Mouse (Mus musculus) stomach, embryonic 15.5 days (tissue): ENCODE results near the gene Prkn. TPM values are rescaled to one million over a fixed set of nuclear protein-coding genes. Genes with fewer than 3 reads are reported as not detected.

ENCODE experiments used
- ATAC-seq: fragments of 200-750 bp; cut with Nextera tagmentation; 2 replicates; pipeline ENCODE4 v1.8.0; 2017; ENCODE audit warnings: low read depth, moderate number of reproducible peaks, moderate TSS enrichment; ENCODE audit not compliant: insufficient read depth, low FRiP score
- H3K27ac ChIP-seq: fragments of 300-500 bp; sonication (generic); 2 replicates; pipeline ENCODE4 v1.5.1; 2015; ENCODE audit warnings: mild to moderate bottlenecking, inconsistent platforms
- H3K27me3 ChIP-seq: fragments of 300-500 bp; sonication (generic); replicated peaks from 2 replicates; pipeline ENCODE4 v1.6.1; 2015; ENCODE audit warnings: inconsistent platforms
- H3K36me3 ChIP-seq: fragments of 300-500 bp; sonication (generic); 2 replicates; pipeline ENCODE4 v1.6.1; 2015; ENCODE audit warnings: inconsistent platforms
- H3K4me1 ChIP-seq: fragments of 300-500 bp; sonication (generic); 2 replicates; pipeline ENCODE4 v1.6.1; 2015; ENCODE audit warnings: inconsistent platforms
- H3K4me2 ChIP-seq: fragments of 300-500 bp; sonication (generic); 2 replicates; pipeline ENCODE4 v1.6.1; 2015; ENCODE audit warnings: mild to moderate bottlenecking, inconsistent platforms
- H3K4me3 ChIP-seq: fragments of 300-500 bp; sonication (generic); replicated peaks from 2 replicates; pipeline ENCODE4 v1.5.1; 2015; ENCODE audit warnings: inconsistent platforms
- H3K9ac ChIP-seq: fragments of 300-500 bp; sonication (generic); 2 replicates; pipeline ENCODE4 v1.6.1; 2015; ENCODE audit warnings: inconsistent platforms
- H3K9me3 ChIP-seq: fragments of 300-500 bp; sonication (generic); 2 replicates; pipeline ENCODE4 v1.6.1; 2016; ENCODE audit warnings: inconsistent platforms
- WGBS: fragments of 180-500 bp; shearing (Covaris S2); methylation state at CpG from one replicate; pipeline ENCODE4 v1.1.7; 2015; 5-methylcytosine and 5-hydroxymethylcytosine counted together
- polyA plus RNA-seq: library from polyadenylated mRNA; unstranded; fragments of >200 nt; fragmentation: Nextera tagmentation; extraction: Ambion mirVana; gene quantifications from 2 replicates; pipeline ENCODE4 v1.2.1, GENCODE M21; 2015

The Prkn gene
- polyA plus RNA-seq, 1 experiment from 2014 or later: 2.0 TPM

DNA sequence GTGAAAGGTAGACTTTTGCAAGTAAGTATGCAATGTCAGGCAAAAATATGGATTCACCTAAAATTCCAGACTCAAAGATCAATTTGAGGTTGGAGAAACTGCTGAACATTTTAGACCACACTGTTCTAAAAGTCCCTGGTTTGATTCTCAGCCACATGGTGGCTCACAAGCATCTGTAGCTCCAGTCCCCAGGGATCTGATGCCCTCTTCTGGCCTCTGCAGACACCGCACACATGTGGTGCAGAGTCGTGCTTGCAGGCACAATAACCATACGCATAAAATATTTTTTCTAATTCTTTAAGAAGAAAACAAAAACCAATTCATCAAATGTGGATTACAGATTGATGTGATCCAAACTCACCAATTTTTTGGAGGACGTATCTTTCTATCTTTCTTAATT lies 189.2 kb downstream of the Prkn start:
- no peak overlapping the region for H3K27ac ChIP-seq
- ATAC-seq: no peak
- 95% methylated on average over 4 of the region's 4 CpGs for WGBS
- no peaks in the 10 kb centered on the region for H3K4me1 ChIP-seq
- H3K9me3 ChIP-seq: no peaks in the 10 kb centered on the region
- H3K4me3 ChIP-seq: no peak overlapping the region
- no peak overlapping the region for H3K9ac ChIP-seq
- no peak overlapping the region for H3K4me2 ChIP-seq
- H3K36me3 ChIP-seq: no peaks in the 10 kb centered on the region
- H3K27me3 ChIP-seq: no peaks in the 10 kb centered on the region

DNA sequence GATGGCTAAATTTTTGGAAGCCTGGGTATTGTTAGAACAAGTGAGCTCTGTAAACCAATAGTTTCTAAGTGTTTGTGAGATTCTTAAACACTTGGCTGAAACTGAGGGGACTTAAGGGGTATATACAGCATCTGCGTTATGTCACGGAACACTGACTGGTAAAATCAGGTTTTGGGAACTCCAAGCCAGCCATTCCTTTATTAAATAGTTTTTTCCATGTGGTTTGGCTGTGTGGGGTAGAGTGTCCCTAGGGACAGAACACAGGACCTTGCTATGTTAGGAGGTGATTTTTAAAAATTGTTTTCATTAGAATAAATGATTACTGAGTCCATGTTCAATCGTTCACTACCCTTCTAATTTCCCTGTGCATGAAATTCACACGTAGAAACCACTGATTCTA lies 190.8 kb downstream of the Prkn start:
- no peak overlapping the region for H3K4me3 ChIP-seq
- H3K9ac ChIP-seq: no peak overlapping the region
- H3K27ac ChIP-seq: no peak overlapping the region
- H3K4me1 ChIP-seq: no peaks in the 10 kb centered on the region
- H3K4me2 ChIP-seq: no peak overlapping the region
- H3K36me3 ChIP-seq: no peaks in the 10 kb centered on the region
- no peaks in the 10 kb centered on the region for H3K9me3 ChIP-seq
- WGBS: 60% methylated on average over 4 of the region's 4 CpGs
- H3K27me3 ChIP-seq: no peaks in the 10 kb centered on the region
- no peak for ATAC-seq

DNA sequence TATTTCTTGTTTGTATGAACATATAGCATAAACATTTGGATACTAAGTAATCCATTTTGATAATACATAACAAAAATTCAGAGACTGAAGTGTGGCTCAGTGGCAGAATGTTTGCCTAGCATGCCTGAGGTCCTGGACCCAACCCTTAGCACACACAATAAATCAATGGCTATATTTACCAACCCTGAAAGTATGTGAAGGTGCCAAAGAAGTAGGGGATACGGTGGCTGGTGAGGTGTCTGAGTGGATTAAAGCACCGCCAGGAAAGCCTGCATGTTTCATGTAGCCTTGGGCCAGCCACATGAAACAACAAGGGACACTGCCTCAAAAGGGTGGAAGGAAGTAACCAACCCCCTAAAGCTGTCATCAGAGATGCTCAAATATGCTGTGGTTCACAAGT lies 192.2 kb downstream of the Prkn start:
- H3K4me1 ChIP-seq: no peaks in the 10 kb centered on the region
- peak; percentile 90 for ATAC-seq
- H3K9ac ChIP-seq: no peak overlapping the region
- WGBS: 59% methylated on average over 2 of the region's 2 CpGs
- H3K27ac ChIP-seq: no peak overlapping the region
- no peaks in the 10 kb centered on the region for H3K36me3 ChIP-seq
- no peaks in the 10 kb centered on the region for H3K9me3 ChIP-seq
- H3K27me3 ChIP-seq: no peaks in the 10 kb centered on the region
- H3K4me2 ChIP-seq: no peak overlapping the region
- no peak overlapping the region for H3K4me3 ChIP-seq

DNA sequence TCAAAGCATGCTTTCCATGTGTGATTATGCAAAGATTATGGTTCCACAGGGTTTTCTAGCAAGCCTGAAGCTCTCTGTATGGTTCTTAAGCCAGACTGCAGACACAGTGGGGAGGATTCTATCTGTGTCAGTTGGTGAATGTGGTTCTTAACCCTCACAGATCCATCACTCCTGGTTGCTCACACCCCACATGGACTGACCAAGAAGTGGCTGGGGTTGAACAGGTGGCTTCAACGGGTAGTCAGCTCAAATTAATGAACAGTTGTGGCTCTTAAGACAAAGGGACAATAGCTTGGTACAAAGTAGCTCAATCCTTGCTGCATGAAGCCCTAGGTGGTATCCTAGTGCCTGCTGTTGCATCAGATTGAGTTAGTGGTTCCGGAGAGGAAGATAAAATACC lies 193.4 kb downstream of the Prkn start:
- Histone ChIP-seq H3K4me3 (no peak overlapping the region), H3K9me3 (no peaks in the 10 kb centered on the region), H3K4me1 (no peaks in the 10 kb centered on the region), H3K4me2 (no peak overlapping the region), H3K9ac (no peak overlapping the region), H3K27me3 (no peaks in the 10 kb centered on the region), H3K36me3 (no peaks in the 10 kb centered on the region), H3K27ac (no peak overlapping the region)
- ATAC-seq: no peak
- WGBS: 69% methylated on average over 2 of the region's 2 CpGs

DNA sequence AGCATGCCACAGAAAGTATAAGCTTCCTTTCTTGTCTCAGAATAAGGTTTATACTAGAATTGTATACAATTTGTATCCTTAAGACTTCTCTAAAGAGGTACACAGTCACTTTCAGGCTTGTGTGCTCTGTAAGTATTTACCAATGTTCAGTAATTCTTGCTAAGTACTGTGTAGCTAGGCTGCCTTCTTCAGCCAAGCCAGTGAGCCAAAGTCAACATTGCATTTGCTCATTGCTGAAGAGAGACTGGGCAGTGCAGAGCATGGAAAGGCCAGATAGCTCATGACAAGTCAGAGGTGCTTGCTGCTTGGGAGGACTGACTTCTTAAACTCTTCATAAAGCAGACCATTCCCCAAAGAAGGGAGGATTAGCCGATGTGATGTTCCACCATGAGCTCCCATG lies 198.1 kb downstream of the Prkn start:
- no peak overlapping the region for H3K4me2 ChIP-seq
- H3K9ac ChIP-seq: no peak overlapping the region
- no peak overlapping the region for H3K27ac ChIP-seq
- H3K36me3 ChIP-seq: no peaks in the 10 kb centered on the region
- ATAC-seq: peak; percentile 50; the same call in 1 of the 2 replicates
- H3K9me3 ChIP-seq: no peaks in the 10 kb centered on the region
- H3K27me3 ChIP-seq: no peaks in the 10 kb centered on the region
- WGBS: 93% methylated on average over 1 of the region's 1 CpGs
- no peak overlapping the region for H3K4me3 ChIP-seq
- H3K4me1 ChIP-seq: no peaks in the 10 kb centered on the region

DNA sequence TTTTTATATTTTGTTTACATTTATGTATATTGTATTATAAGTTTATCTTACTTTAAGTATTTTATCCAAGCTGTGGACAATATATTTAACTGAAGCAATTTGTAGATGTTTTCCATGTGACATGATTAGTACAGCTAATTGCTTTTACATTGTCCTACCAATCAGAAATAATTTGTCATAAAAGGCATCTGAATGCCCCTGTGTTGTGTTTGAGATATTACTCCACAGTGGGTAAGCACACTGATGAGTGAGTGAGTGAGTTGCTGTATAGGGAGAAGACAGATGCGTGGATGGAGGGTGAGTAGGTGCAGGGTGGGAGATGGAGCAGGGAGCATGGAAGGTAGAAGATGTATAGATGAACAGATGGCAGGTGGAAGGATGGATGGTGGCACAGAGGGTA lies 218.8 kb downstream of the Prkn start:
- Histone ChIP-seq H3K4me2 (no peak overlapping the region), H3K27me3 (no peaks in the 10 kb centered on the region), H3K9ac (no peak overlapping the region), H3K4me3 (no peak overlapping the region), H3K27ac (no peak overlapping the region), H3K4me1 (no peaks in the 10 kb centered on the region), H3K9me3 (no peaks in the 10 kb centered on the region), H3K36me3 (no peaks in the 10 kb centered on the region)
- WGBS: 85% methylated on average over 1 of the region's 1 CpGs
- no peak for ATAC-seq

DNA sequence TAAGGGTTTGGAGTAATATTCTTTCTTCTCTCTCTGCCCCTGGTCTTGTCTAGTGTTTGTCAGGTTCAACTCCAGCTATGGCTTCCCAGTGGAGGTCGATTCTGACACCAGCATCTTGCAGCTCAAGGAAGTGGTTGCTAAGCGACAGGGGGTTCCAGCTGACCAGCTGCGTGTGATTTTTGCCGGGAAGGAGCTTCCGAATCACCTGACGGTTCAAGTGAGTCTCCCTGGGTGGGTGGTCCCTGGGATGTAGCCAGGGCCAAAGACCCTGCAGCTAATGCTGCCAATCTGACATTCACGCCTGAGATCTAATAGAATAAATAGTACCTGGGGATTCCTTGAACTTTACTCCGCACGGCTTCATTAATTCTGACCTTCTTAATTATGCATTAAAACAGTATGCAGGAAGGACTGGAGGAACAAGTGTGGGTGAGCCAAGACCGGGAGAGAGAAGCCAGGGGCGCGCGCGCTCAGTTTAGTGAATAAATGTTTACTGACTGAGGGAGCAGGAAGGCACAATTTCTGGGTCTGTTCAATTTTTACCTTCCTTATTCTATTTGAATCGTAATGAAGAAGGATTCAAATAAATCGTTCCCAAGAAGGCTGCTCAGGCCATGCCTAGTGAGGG lies 227.0 kb downstream of the Prkn start:
- 10% methylated on average over 16 of the region's 16 CpGs for WGBS
- ATAC-seq: peak; percentile 39
- Histone ChIP-seq H3K36me3 (no peaks in the 10 kb centered on the region), H3K4me2 (peak overlapping the region; percentile 45), H3K9me3 (no peaks in the 10 kb centered on the region), H3K4me3 (no peak overlapping the region), H3K4me1 (peaks cover 5% of the 10 kb centered on the region; the same call in 1 of the 2 replicates), H3K27me3 (no peaks in the 10 kb centered on the region), H3K27ac (no peak overlapping the region), H3K9ac (no peak overlapping the region)

DNA sequence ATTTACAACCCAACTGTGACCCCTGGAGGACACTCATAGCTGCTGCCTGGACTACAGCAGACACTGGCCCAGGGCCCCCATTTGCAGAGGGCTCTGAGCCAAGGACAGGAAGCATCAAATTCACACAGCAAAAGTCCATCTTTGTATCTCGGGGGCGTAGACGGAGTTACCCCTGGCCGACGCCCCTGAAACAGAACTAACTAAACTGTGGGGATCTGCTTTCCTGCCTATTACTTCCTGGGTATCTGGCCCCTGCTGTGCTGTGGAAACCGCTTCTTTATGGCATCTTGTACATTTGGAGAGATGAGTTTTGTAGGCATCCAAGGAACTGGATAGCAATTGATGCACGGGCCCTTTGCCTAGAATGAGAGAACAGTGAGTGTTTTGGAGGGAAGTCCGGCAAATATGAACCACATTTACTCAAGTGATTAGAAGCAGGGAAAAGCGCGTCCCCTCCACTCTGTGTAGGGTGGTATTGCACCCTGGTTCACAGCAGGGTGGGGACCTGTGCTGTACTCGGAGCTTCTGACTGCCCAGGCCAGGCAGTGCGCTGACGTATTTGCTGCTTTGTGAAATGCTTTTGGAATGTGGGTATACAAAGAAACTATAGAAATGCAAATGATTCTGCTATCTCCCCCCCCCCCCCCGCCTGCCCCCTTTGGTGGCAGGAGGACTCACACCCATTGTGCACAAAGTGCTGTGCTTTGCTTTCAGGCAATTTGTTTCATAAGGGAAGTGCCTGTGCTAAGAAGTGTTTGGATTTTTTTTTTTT lies 227.7 kb downstream of the Prkn start:
- H3K27ac ChIP-seq: no peak overlapping the region
- H3K4me3 ChIP-seq: no peak overlapping the region
- H3K36me3 ChIP-seq: no peaks in the 10 kb centered on the region
- H3K4me2 ChIP-seq: peak overlapping the region; percentile 45
- H3K27me3 ChIP-seq: no peaks in the 10 kb centered on the region
- peak; percentile 75 for ATAC-seq
- no peaks in the 10 kb centered on the region for H3K9me3 ChIP-seq
- 21% methylated on average over 14 of the region's 14 CpGs for WGBS
- H3K9ac ChIP-seq: no peak overlapping the region
- peaks cover 5% of the 10 kb centered on the region; the same call in 1 of the 2 replicates for H3K4me1 ChIP-seq

DNA sequence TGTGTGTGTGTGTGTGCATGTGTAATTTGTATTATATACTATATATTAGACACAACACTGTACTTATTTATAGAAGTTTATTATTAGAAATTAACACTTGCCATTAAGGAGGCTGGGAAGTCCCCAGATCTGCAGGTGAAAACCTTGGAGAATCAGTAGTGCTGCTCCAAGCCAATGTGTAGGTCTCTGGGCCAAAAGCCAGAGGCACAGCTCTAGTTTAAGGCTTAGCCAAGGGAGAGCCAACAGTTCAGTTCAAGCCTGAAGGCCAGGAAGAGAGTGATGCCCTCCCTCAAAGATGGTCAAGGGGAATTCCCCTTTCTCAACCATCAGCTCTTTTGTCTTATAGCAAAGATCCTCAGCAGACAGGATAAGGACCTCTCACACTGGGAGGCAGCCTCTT lies 230.8 kb downstream of the Prkn start:
- Histone ChIP-seq H3K9ac (no peak overlapping the region), H3K27ac (no peak overlapping the region), H3K4me1 (peaks cover 5% of the 10 kb centered on the region; the same call in 1 of the 2 replicates), H3K4me3 (no peak overlapping the region), H3K4me2 (no peak overlapping the region), H3K9me3 (no peaks in the 10 kb centered on the region), H3K36me3 (no peaks in the 10 kb centered on the region), H3K27me3 (no peaks in the 10 kb centered on the region)
- ATAC-seq: no peak

DNA sequence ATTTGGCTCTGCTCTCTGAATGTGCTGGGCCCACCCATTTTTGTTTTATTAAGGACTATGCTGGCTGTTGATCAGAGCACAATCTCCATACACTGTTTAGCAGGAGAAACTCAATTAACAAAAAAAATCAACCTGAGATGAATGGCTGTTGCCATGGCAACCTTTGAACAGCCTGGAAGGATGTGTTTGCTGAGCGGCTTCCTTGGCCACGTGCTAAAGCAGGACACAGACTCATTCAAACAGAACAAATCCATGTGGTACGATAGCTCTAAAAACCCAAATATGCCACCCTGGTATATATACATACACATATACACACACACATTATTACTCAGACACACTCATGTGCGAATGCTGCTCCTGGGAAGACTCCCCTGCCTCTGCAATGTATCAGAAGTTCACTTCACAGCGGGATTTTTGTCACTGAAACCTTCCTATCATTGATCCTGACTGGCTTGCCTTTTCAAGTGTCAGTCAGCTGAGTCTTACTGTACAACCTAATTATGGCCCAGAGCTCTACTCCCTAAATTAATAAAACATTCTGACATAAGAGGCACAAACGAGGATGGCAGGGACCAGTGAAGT lies 236.2 kb downstream of the Prkn start:
- Histone ChIP-seq H3K27ac (no peak overlapping the region), H3K4me3 (no peak overlapping the region), H3K4me1 (no peaks in the 10 kb centered on the region), H3K9me3 (no peaks in the 10 kb centered on the region), H3K9ac (no peak overlapping the region), H3K27me3 (no peaks in the 10 kb centered on the region), H3K4me2 (no peak overlapping the region), H3K36me3 (no peaks in the 10 kb centered on the region)
- no peak for ATAC-seq
- WGBS: 52% methylated on average over 6 of the region's 6 CpGs

DNA sequence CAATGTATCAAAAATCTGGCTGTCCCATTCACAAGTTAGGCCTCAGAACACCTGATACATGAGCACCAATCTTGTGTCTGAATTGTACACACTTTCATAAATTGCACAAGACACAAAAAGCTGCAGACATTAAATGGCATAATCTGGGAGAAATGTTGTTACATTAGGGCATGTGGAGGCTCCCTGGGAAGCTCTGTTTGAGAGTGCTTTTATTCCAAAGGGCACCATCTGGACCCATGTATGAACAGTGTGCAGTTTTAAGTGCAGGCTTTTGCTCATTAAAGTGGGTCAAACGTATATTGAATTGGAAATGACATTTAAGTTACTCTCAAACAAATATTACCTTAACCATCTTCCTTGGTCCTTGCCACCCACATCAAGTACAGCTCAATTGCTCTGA lies 246.3 kb downstream of the Prkn start:
- no peaks in the 10 kb centered on the region for H3K4me1 ChIP-seq
- 76% methylated on average over 1 of the region's 1 CpGs for WGBS
- H3K4me3 ChIP-seq: no peak overlapping the region
- H3K4me2 ChIP-seq: no peak overlapping the region
- H3K9ac ChIP-seq: no peak overlapping the region
- no peaks in the 10 kb centered on the region for H3K9me3 ChIP-seq
- no peak overlapping the region for H3K27ac ChIP-seq
- H3K36me3 ChIP-seq: no peaks in the 10 kb centered on the region
- no peak for ATAC-seq
- H3K27me3 ChIP-seq: no peaks in the 10 kb centered on the region

DNA sequence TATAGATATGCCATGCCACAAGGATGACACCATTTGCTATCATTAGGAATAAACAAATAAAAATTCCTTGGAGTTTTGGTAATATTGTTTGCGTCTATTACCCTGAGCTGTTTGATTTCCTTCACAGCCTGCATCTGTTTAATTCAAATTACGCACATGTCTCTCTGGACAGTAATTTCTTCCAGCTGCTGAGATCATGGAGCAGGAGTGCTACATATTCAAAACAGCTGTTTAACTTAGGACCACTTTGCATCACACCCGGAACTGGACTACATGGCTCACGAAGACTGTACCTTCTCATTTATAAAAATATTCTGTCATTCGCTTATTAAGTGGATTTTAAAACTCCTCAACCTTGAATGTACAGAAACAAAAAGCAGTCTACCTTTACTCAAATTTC lies 246.9 kb downstream of the Prkn start:
- Histone ChIP-seq H3K4me2 (no peak overlapping the region), H3K4me3 (no peak overlapping the region), H3K9ac (no peak overlapping the region), H3K27ac (no peak overlapping the region), H3K36me3 (no peaks in the 10 kb centered on the region), H3K9me3 (no peaks in the 10 kb centered on the region), H3K4me1 (no peaks in the 10 kb centered on the region), H3K27me3 (no peaks in the 10 kb centered on the region)
- WGBS: 45% methylated on average over 5 of the region's 5 CpGs
- ATAC-seq: no peak
